Mouse (Mus musculus) liver, embryonic 13.5 days (tissue): ENCODE results near the gene B230219D22Rik. TPM values are rescaled to one million over a fixed set of nuclear protein-coding genes. Genes with fewer than 3 reads are reported as not detected.

Source experiments
- ATAC-seq: fragments of 200-750 bp; cut with Nextera tagmentation; 2 replicates; pipeline ENCODE4 v1.8.0; 2017; ENCODE audit warnings: low read depth, mild to moderate bottlenecking, moderate number of reproducible peaks, moderate library complexity
- DNase-seq: peaks from one replicate; pipeline ENCODE4 v3.0.0; 2022
- H3K27ac ChIP-seq: fragments of 300-500 bp; sonication (generic); 2 replicates; pipeline ENCODE4 v1.5.1; 2015; ENCODE audit warnings: moderate library complexity, mild to moderate bottlenecking, inconsistent platforms
- H3K27me3 ChIP-seq: fragments of 300-500 bp; sonication (generic); 2 replicates; pipeline ENCODE4 v1.6.1; 2015; ENCODE audit warnings: mild to moderate bottlenecking, inconsistent platforms
- H3K36me3 ChIP-seq: fragments of 300-500 bp; sonication (generic); 2 replicates; pipeline ENCODE4 v1.6.1; 2015; ENCODE audit warnings: mild to moderate bottlenecking, inconsistent platforms
- H3K4me1 ChIP-seq: fragments of 300-500 bp; sonication (generic); replicated peaks from 2 replicates; pipeline ENCODE4 v1.6.1; 2015; ENCODE audit warnings: inconsistent platforms
- H3K4me2 ChIP-seq: fragments of 300-500 bp; sonication (generic); 2 replicates; pipeline ENCODE4 v1.6.1; 2015; ENCODE audit warnings: inconsistent platforms, mild to moderate bottlenecking, moderate library complexity
- H3K4me3 ChIP-seq: fragments of 300-500 bp; sonication (generic); replicated peaks from 2 replicates; pipeline ENCODE4 v1.5.1; 2015; ENCODE audit warnings: mild to moderate bottlenecking, inconsistent platforms
- H3K9ac ChIP-seq: fragments of 300-500 bp; sonication (generic); 2 replicates; pipeline ENCODE4 v1.6.1; 2015; ENCODE audit warnings: mild to moderate bottlenecking, inconsistent platforms
- H3K9me3 ChIP-seq: fragments of 300-500 bp; sonication (generic); replicated peaks from 2 replicates; pipeline ENCODE4 v1.6.1; 2016; ENCODE audit warnings: inconsistent platforms
- WGBS: fragments of 180-500 bp; shearing (Covaris S2); methylation state at CpG from one replicate; pipeline ENCODE4 v1.1.7; 2015; ENCODE audit not compliant: insufficient replicate concordance; 5-methylcytosine and 5-hydroxymethylcytosine counted together
- polyA plus RNA-seq: library from polyadenylated mRNA; unstranded; fragments of >200 nt; fragmentation: Nextera tagmentation; extraction: Ambion mirVana; gene quantifications from 2 replicates; pipeline ENCODE4 v1.2.1, GENCODE M21; 2015

The B230219D22Rik gene
- polyA plus RNA-seq, 1 experiment from 2014 or later: 12.4 TPM

GRCm38 (mm10) chr13:55727120-55727838 lies 34.4 kb downstream of the B230219D22Rik start, which contains the start of gene Pcbd2:
Gene Pcbd2 (plus strand): TSS chr13:55727368.
- peak within 1 kb of the TSS; percentile 98 for H3K27ac ChIP-seq
- H3K4me2 ChIP-seq: peak within 1 kb of the TSS; percentile 86
- H3K27me3 ChIP-seq: no peaks in the 10 kb centered on the region
- 0 out of 2 replicates have a peak, but pooled peaks cover 4% of the 10 kb centered on the region for H3K36me3 ChIP-seq
- peak within 1 kb of the TSS; percentile 87 for H3K9ac ChIP-seq
- H3K4me1 ChIP-seq: peaks cover 17% of the 10 kb centered on the region
- peak within 1 kb of the TSS; percentile 78 for H3K4me3 ChIP-seq
- under 1% methylated on average over 64 of the region's 73 CpGs for WGBS
- ATAC-seq (peak; percentile 91), DNase-seq (peak; percentile 88)
- no peaks in the 10 kb centered on the region for H3K9me3 ChIP-seq

GRCm38 (mm10) chr13:55727839-55728238 lies 34.9 kb downstream of the B230219D22Rik start:
- WGBS: 2% methylated on average over 19 of the region's 19 CpGs
- H3K9ac ChIP-seq: peak overlapping the region; percentile 87
- peak overlapping the region; percentile 78 for H3K4me3 ChIP-seq
- peak overlapping the region; percentile 86 for H3K4me2 ChIP-seq
- H3K36me3 ChIP-seq: 0 out of 2 replicates have a peak, but pooled peaks cover 4% of the 10 kb centered on the region
- DNase-seq (peak; percentile 63), ATAC-seq (peak; percentile 69)
- peak overlapping the region; percentile 98 for H3K27ac ChIP-seq
- H3K4me1 ChIP-seq: peaks cover 19% of the 10 kb centered on the region
- no peaks in the 10 kb centered on the region for H3K9me3 ChIP-seq
- H3K27me3 ChIP-seq: no peaks in the 10 kb centered on the region

- WGBS: 82% methylated on average over 7 of the region's 7 CpGs
- Histone ChIP-seq H3K27me3 (no peaks in the 10 kb centered on the region), H3K36me3 (no peaks in the 10 kb centered on the region), H3K4me1 (peaks cover 19% of the 10 kb centered on the region), H3K9ac (no peak overlapping the region), H3K4me3 (no peak overlapping the region), H3K9me3 (no peaks in the 10 kb centered on the region), H3K4me2 (no peak overlapping the region), H3K27ac (no peak overlapping the region)
- no peak for ATAC-seq
- no peak for DNase-seq
Measured at GRCm38 (mm10) chr13:55730716-55731115, 37.8 kb downstream of the B230219D22Rik start.

GRCm38 (mm10) chr13:55732121-55732520 lies 39.2 kb downstream of the B230219D22Rik start:
- peaks cover 13% of the 10 kb centered on the region for H3K4me1 ChIP-seq
- no peak overlapping the region for H3K4me3 ChIP-seq
- H3K27ac ChIP-seq: no peak overlapping the region
- ATAC-seq (peak; percentile 55), DNase-seq (peak; percentile 28)
- H3K36me3 ChIP-seq: no peaks in the 10 kb centered on the region
- no peaks in the 10 kb centered on the region for H3K9me3 ChIP-seq
- H3K4me2 ChIP-seq: no peak overlapping the region
- 50% methylated on average over 2 of the region's 2 CpGs for WGBS
- no peak overlapping the region for H3K9ac ChIP-seq
- no peaks in the 10 kb centered on the region for H3K27me3 ChIP-seq

GRCm38 (mm10) chr13:55733628-55734502 lies 40.9 kb downstream of the B230219D22Rik start:
- no peak overlapping the region for H3K9ac ChIP-seq
- no peak for ATAC-seq

GRCm38 (mm10) chr13:55737885-55738284 lies 45.0 kb downstream of the B230219D22Rik start:
- 87% methylated on average over 8 of the region's 8 CpGs for WGBS
- Histone ChIP-seq H3K4me3 (no peak overlapping the region), H3K9ac (no peak overlapping the region), H3K27me3 (no peaks in the 10 kb centered on the region), H3K4me2 (no peak overlapping the region), H3K36me3 (no peaks in the 10 kb centered on the region), H3K27ac (no peak overlapping the region), H3K4me1 (no peaks in the 10 kb centered on the region), H3K9me3 (no peaks in the 10 kb centered on the region)
- ATAC-seq (no peak), DNase-seq (no peak)

More at GRCm38 (mm10) chr13:55733628-55734502, 40.9 kb downstream of the B230219D22Rik start:
- H3K9me3 ChIP-seq: no peaks in the 10 kb centered on the region
- WGBS: 81% methylated on average over 22 of the region's 22 CpGs
- H3K4me3 ChIP-seq: no peak overlapping the region
- H3K36me3 ChIP-seq: no peaks in the 10 kb centered on the region
- no peak for DNase-seq
- H3K4me2 ChIP-seq: no peak overlapping the region
- no peak overlapping the region for H3K27ac ChIP-seq
- H3K27me3 ChIP-seq: no peaks in the 10 kb centered on the region
- peaks cover 9% of the 10 kb centered on the region for H3K4me1 ChIP-seq

- Histone ChIP-seq H3K9me3 (0 out of 2 replicates have a peak, but pooled peaks cover 3% of the 10 kb centered on the region), H3K27ac (no peak overlapping the region), H3K36me3 (no peaks in the 10 kb centered on the region), H3K4me2 (no peak overlapping the region), H3K4me1 (no peaks in the 10 kb centered on the region), H3K9ac (no peak overlapping the region), H3K4me3 (no peak overlapping the region), H3K27me3 (no peaks in the 10 kb centered on the region)
- no peak for ATAC-seq
- WGBS: 78% methylated on average over 8 of the region's 8 CpGs
- DNase-seq: no peak
Measured at GRCm38 (mm10) chr13:55742306-55742705, 49.4 kb downstream of the B230219D22Rik start.

Other genes with a start within 250 kb of the B230219D22Rik start
- gene Grk6, start 248.1 kb upstream of the B230219D22Rik start, polyA plus RNA-seq: 23.7 and 25.2 TPM in 2 replicates
- not detected in 2 replicates for gene Prr7, start 228.9 kb upstream of the B230219D22Rik start, polyA plus RNA-seq
- 11.5 and 12.3 TPM in 2 replicates for gene Dbn1, start 205.0 kb upstream of the B230219D22Rik start, polyA plus RNA-seq
- gene Pdlim7, start 179.4 kb upstream of the B230219D22Rik start, polyA plus RNA-seq: 27.5 and 28.8 TPM in 2 replicates
- gene Dok3, start 163.8 kb upstream of the B230219D22Rik start, polyA plus RNA-seq: 3.4 and 3.8 TPM in 2 replicates
- 31.7 and 32.8 TPM in 2 replicates for gene Ddx41, start 156.5 kb upstream of the B230219D22Rik start, polyA plus RNA-seq
- gene Fam193b, start 122.0 kb upstream of the B230219D22Rik start, polyA plus RNA-seq: 7.9 and 8.8 TPM in 2 replicates
- gene Tmed9, start 119.4 kb upstream of the B230219D22Rik start, polyA plus RNA-seq: 65.0 and 72.6 TPM in 2 replicates
- gene B4galt7, start 93.2 kb upstream of the B230219D22Rik start, polyA plus RNA-seq: 7.0 and 7.8 TPM in 2 replicates
- 15.4 and 15.9 TPM in 2 replicates for gene Caml, start 70.1 kb upstream of the B230219D22Rik start, polyA plus RNA-seq
- gene Ddx46, start 58.1 kb upstream of the B230219D22Rik start, polyA plus RNA-seq: 20.7 and 27.3 TPM in 2 replicates
- 30.9 and 37.5 TPM in 2 replicates for gene Txndc15, start 21.5 kb downstream of the B230219D22Rik start, polyA plus RNA-seq
- 40.9 and 45.3 TPM in 2 replicates for gene Pcbd2, start 34.2 kb downstream of the B230219D22Rik start, polyA plus RNA-seq
- gene Catsper3, start 91.4 kb downstream of the B230219D22Rik start, polyA plus RNA-seq: not detected in 2 replicates
- 0.32 and 0.54 TPM in 2 replicates for gene Pitx1, start 143.1 kb downstream of the B230219D22Rik start, polyA plus RNA-seq